Comparison of ENCODE assay signal across 29 mouse cellular contexts in the genomic region with DNA sequence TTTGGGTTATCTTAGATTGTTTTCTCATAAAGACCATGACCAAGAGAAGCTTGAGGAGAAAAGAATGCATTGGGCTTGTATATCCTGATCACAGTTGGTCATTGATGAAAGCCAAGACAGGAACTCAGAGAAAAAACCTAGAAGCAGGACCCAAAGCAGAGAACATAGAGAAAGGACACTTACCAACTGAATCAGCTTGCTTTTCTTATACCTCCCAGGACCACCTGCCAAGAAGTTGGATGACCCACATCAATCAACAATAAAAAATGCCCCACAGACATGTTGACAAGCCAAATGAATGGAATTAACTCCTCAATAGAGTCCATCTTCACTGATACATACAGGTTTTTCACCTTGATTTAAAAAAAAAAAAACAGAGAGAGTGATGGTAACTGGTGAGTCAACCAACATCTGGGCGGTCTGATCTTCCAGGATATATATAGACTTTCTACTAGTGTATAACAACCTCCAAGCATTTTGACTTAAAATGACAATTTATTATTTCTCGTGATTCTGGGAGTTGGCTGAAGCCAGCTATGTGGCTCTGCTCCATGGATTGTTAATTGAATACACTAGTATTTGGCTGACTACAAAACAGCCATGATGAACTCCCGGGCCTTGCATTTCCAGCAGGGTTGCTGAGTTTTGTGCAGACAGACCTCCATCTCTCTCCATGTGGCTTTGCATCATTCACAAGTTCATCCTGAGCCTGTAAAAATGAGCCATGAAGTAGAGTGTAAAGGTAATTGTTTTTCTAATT. TPM values are rescaled to one million over a fixed set of nuclear protein-coding genes. Genes with fewer than 3 reads are reported as not detected.
DNase-seq lines count a peak whose midpoint lies in the region; ATAC-seq lines count a peak whose summit lies in the region.
"Had no signal": no experiment of that assay in that cellular context is flagged by ENCODE, and none has a peak within 500 bp of the region (broad histone marks: within the 10 kb centered on the region; RNA-seq: fewer than 3 reads in every experiment).

No protein-coding gene starts in this region.

- H3K36me3 ChIP-seq in midbrain, embryonic 11.5 days (ENCODE audit: control insufficient read depth, insufficient read depth, low read length): no peaks in the 10 kb centered on the region
- H3K36me3 ChIP-seq in midbrain, embryonic 16.5 days (ENCODE audit: control insufficient read depth, insufficient read depth, low read length): no peaks in the 10 kb centered on the region
- H3K36me3 ChIP-seq: embryonic facial prominence, embryonic 10.5 days; embryonic facial prominence, embryonic 13.5 days; forebrain, embryonic 12.5 days; forebrain, embryonic 15.5 days; heart, embryonic 12.5 days; heart, embryonic 15.5 days; hindbrain, embryonic 10.5 days; hindbrain, embryonic 13.5 days; intestine, embryonic 15.5 days had no signal

- H3K9ac ChIP-seq in midbrain, embryonic 11.5 days (ENCODE audit: low read length): no peak overlapping the region
- no peak overlapping the region for H3K9ac ChIP-seq in midbrain, embryonic 16.5 days (ENCODE audit: low read depth, low read length)
- H3K9ac ChIP-seq: embryonic facial prominence, embryonic 13.5 days; forebrain, embryonic 12.5 days; forebrain, embryonic 15.5 days; heart, embryonic 12.5 days; heart, embryonic 15.5 days; hindbrain, embryonic 13.5 days; intestine, embryonic 15.5 days had no signal

- no peak overlapping the region for H3K27ac ChIP-seq in midbrain, embryonic 11.5 days (ENCODE audit: low read depth, low read length)
- H3K27ac ChIP-seq in midbrain, embryonic 16.5 days (ENCODE audit: low read length): no peak overlapping the region
- H3K27ac ChIP-seq: embryonic facial prominence, embryonic 10.5 days; embryonic facial prominence, embryonic 13.5 days; forebrain, embryonic 12.5 days; forebrain, embryonic 15.5 days; heart, embryonic 15.5 days; hindbrain, embryonic 10.5 days; hindbrain, embryonic 13.5 days; intestine, embryonic 15.5 days had no signal

- peak; percentile 50 for DNase-seq in cerebellum, adult 11-12 months
- DNase-seq in cerebellum, adult 11 months: no peak
- DNase-seq in midbrain, embryonic 11.5 days (ENCODE audit: low spot score, missing footprints): peak; percentile 51
- peak; percentile 59 for DNase-seq in cerebellum, adult 9-11 months
- no peak for DNase-seq in spleen, adult 18-20 months
- no peak for DNase-seq in adipocyte (ENCODE audit: low spot score)
- DNase-seq in kidney, postnatal 25 days: no peak
- DNase-seq: adrenal gland, adult 8-10 months; adrenal gland, postnatal 25 days; embryo, embryonic 11 days; gastrocnemius, postnatal 25 days; heart, adult 18-20 months; heart, postnatal 10 days; heart, postnatal 36 days; kidney, adult 11 months had no signal

- no peak overlapping the region for H3K4me3 ChIP-seq in midbrain, embryonic 11.5 days (ENCODE audit: low read depth, low read length)
- H3K4me3 ChIP-seq in midbrain, embryonic 16.5 days (ENCODE audit: low read depth, low read length): no peak overlapping the region
- H3K4me3 ChIP-seq: embryonic facial prominence, embryonic 10.5 days; embryonic facial prominence, embryonic 13.5 days; erythroblast, embryonic 14.5 days; forebrain, embryonic 12.5 days; forebrain, embryonic 15.5 days; heart, embryonic 12.5 days; heart, embryonic 15.5 days; hindbrain, embryonic 10.5 days; hindbrain, embryonic 13.5 days; intestine, embryonic 15.5 days had no signal

- H3K4me1 ChIP-seq in midbrain, embryonic 11.5 days (ENCODE audit: control insufficient read depth, insufficient read depth, low read length): no peaks in the 10 kb centered on the region
- no peaks in the 10 kb centered on the region for H3K4me1 ChIP-seq in midbrain, embryonic 16.5 days (ENCODE audit: control insufficient read depth, insufficient read depth, low read length)
- H3K4me1 ChIP-seq: embryonic facial prominence, embryonic 10.5 days; embryonic facial prominence, embryonic 13.5 days; forebrain, embryonic 12.5 days; forebrain, embryonic 15.5 days; heart, embryonic 12.5 days; heart, embryonic 15.5 days; hindbrain, embryonic 10.5 days; hindbrain, embryonic 13.5 days; intestine, embryonic 15.5 days had no signal

- no peak overlapping the region for H3K4me2 ChIP-seq in midbrain, embryonic 11.5 days
- H3K4me2 ChIP-seq in midbrain, embryonic 16.5 days (ENCODE audit: low read length): no peak overlapping the region
- H3K4me2 ChIP-seq: embryonic facial prominence, embryonic 13.5 days; forebrain, embryonic 12.5 days; forebrain, embryonic 15.5 days; heart, embryonic 12.5 days; heart, embryonic 15.5 days; hindbrain, embryonic 13.5 days; intestine, embryonic 15.5 days had no signal

- H3K9me3 ChIP-seq in midbrain, embryonic 11.5 days (ENCODE audit: control insufficient read depth, low read length): no peaks in the 10 kb centered on the region
- H3K9me3 ChIP-seq in midbrain, embryonic 16.5 days (replicated peaks; ENCODE audit: control insufficient read depth, low read length, poor library complexity, severe bottlenecking): no peaks in the 10 kb centered on the region
- H3K9me3 ChIP-seq: embryonic facial prominence, embryonic 10.5 days; embryonic facial prominence, embryonic 13.5 days; forebrain, embryonic 12.5 days; forebrain, embryonic 15.5 days; heart, embryonic 12.5 days; heart, embryonic 15.5 days; hindbrain, embryonic 10.5 days; hindbrain, embryonic 13.5 days; intestine, embryonic 15.5 days had no signal

- H3K27me3 ChIP-seq in midbrain, embryonic 11.5 days (ENCODE audit: control insufficient read depth, insufficient read depth, low read length): no peaks in the 10 kb centered on the region
- no peaks in the 10 kb centered on the region for H3K27me3 ChIP-seq in midbrain, embryonic 16.5 days (ENCODE audit: control insufficient read depth, insufficient read depth, low read depth, low read length)
- H3K27me3 ChIP-seq: embryonic facial prominence, embryonic 13.5 days; forebrain, embryonic 12.5 days; forebrain, embryonic 15.5 days; heart, embryonic 12.5 days; heart, embryonic 15.5 days; hindbrain, embryonic 13.5 days; intestine, embryonic 15.5 days had no signal

- 89% methylated on average over 3 of the region's 3 CpGs for WGBS in midbrain, embryonic 11.5 days
- WGBS in midbrain, embryonic 16.5 days: 90% methylated on average over 3 of the region's 3 CpGs

- ATAC-seq in midbrain, embryonic 11.5 days (ENCODE audit: low FRiP score): no peak
- ATAC-seq in midbrain, embryonic 16.5 days: no peak
- ATAC-seq: forebrain, embryonic 15.5 days; hindbrain, embryonic 16.5 days; intestine, embryonic 15.5 days; Patski had no signal

RNA-seq across cellular contexts. Expression of gene Neurod1, which starts 12.5 kb away (rescaled TPM):
- 43.4 TPM in 2 replicates for polyA plus RNA-seq in midbrain, embryonic 11.5 days (2014; fragmentation: Nextera tagmentation; extraction: Ambion mirVana)
- 12.8 and 22.7 TPM in 2 replicates for polyA plus RNA-seq in midbrain, embryonic 16.5 days (2015; fragmentation: Nextera tagmentation; extraction: Ambion mirVana)
- polyA plus RNA-seq: erythroblast, embryonic 14.5 days; gonadal fat pad, adult 2 months; heart, embryonic 12.5 days; heart, embryonic 15.5 days; Patski had no signal

RNA-seq across cellular contexts. Expression of gene Cerkl, which starts 12.5 kb away (rescaled TPM):
- 2.4 and 2.5 TPM in 2 replicates for polyA plus RNA-seq in midbrain, embryonic 11.5 days (2014; fragmentation: Nextera tagmentation; extraction: Ambion mirVana)
- polyA plus RNA-seq in midbrain, embryonic 16.5 days (2015; fragmentation: Nextera tagmentation; extraction: Ambion mirVana): 0.84 and 1.9 TPM in 2 replicates
- polyA plus RNA-seq: heart, embryonic 12.5 days; Patski had no signal

Comparison
In these comparisons a context has a peak if more than half of its experiments do, and no peak if none do; other contexts are left out.
1. DNase-seq: peak in cerebellum, adult 11-12 months (single experiment), midbrain, embryonic 11.5 days (single experiment) and cerebellum, adult 9-11 months (single experiment); none in cerebellum, adult 11 months (single experiment), spleen, adult 18-20 months (0 of 2), adipocyte (single experiment) and kidney, postnatal 25 days (0 of 2).